Mouse (Mus musculus): ENCODE data around the gene Usp54.

GRCm38 (mm10) chr14:20689009-20689408 lies 48.1 kb upstream of the Usp54 start:
- no peak for TF ChIP-seq CTCF (IDR thresholded peaks at IDR 0.05; ENCODE audit: low read depth)
- no peak for TF ChIP-seq EP300 (IDR thresholded peaks at IDR 0.05; ENCODE audit: low read depth)
